Mouse (Mus musculus) thymus, adult 2 months (tissue): ENCODE measurements around the gene Ptprq.

Experiments used
- CTCF ChIP-seq: fragments of 200-500 bp; IDR thresholded peaks from 2 replicates; pipeline ENCODE4 v1.5.1; 2012; ENCODE audit warnings: mild to moderate bottlenecking, control low read depth, low read length, moderate library complexity, borderline replicate concordance; ENCODE audit not compliant: control insufficient read depth, poor library complexity, insufficient read depth; ENCODE audit errors: extremely low read depth
- POLR2A ChIP-seq: fragments of 200-500 bp; IDR thresholded peaks from 2 replicates; pipeline ENCODE4 v1.6.1; 2012; ENCODE audit warnings: mild to moderate bottlenecking, low read length, control low read depth, moderate library complexity; ENCODE audit not compliant: control insufficient read depth, poor library complexity, insufficient read depth; ENCODE audit errors: extremely low read depth

DNA sequence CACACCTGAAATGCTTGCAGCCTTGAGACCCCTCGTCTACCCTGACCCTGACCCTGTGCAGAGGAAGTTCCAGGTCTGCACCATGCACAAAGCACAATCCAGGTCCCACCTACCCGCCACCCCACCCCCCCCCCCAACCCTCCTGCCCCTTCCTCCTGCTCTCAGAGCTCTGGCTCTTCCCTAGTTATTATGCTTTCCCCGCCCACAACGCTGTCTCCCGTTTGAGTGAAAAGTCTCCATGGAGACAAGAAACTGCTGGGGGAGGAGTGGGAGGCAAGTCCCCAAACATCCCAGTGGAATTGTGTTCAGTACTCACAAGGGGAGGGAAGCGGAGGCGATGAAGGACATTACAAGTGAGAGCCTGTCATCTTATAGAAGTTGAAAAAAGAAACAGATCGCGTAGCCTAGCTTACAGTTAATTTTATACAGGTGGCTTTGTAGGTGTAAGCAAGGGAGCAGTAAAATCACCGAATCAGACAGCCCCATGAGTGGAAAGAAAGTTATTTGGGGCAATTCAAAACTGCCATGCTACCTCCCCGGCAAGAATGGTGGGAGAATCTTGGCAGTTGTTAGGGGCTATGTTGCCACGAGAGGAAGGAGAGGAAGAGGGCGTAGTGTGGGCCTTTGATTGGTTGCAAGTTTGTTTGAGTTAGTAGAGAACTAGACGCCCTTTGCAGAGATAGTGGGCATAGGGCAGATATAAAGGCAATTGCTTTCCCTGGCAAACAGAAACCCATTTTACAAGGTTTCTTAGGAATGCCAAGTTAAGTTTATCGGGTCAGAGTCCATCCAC, 32.7 kb upstream of the Ptprq start:
- TF ChIP-seq CTCF (no peak), POLR2A (no peak)
